Mouse (Mus musculus) limb, embryonic 12.5 days (tissue): ENCODE data around the gene Specc1l. TPM values are rescaled to one million over a fixed set of nuclear protein-coding genes. Genes with fewer than 3 reads are reported as not detected.
A peak's percentile ranks its signal among the peaks of the same experiment; 100 is the strongest.

Source experiments
- ATAC-seq: fragments of 200-750 bp; cut with Nextera tagmentation; 2 replicates; pipeline ENCODE4 v1.8.0; 2017; ENCODE audit warnings: low read depth, moderate TSS enrichment; ENCODE audit not compliant: insufficient number of reproducible peaks, insufficient read depth, low FRiP score, low TSS enrichment
- H3K27ac ChIP-seq: fragments of 300-500 bp; sonication (generic); 2 replicates; pipeline ENCODE4 v1.5.1; 2016; ENCODE audit warnings: mild to moderate bottlenecking, moderate library complexity
- H3K27me3 ChIP-seq: fragments of 300-500 bp; sonication (generic); 2 replicates; pipeline ENCODE4 v1.6.1; 2016; ENCODE audit warnings: mild to moderate bottlenecking, moderate library complexity
- H3K36me3 ChIP-seq: fragments of 300-500 bp; sonication (generic); 2 replicates; pipeline ENCODE4 v1.6.1; 2016; ENCODE audit warnings: mild to moderate bottlenecking, moderate library complexity
- H3K4me1 ChIP-seq: fragments of 300-500 bp; sonication (generic); replicated peaks from 2 replicates; pipeline ENCODE4 v1.6.1; 2016
- H3K4me2 ChIP-seq: fragments of 300-500 bp; sonication (generic); 2 replicates; pipeline ENCODE4 v1.6.1; 2016; ENCODE audit warnings: mild to moderate bottlenecking, moderate library complexity
- H3K4me3 ChIP-seq: fragments of 300-500 bp; sonication (generic); replicated peaks from 2 replicates; pipeline ENCODE4 v1.5.1; 2016; ENCODE audit warnings: mild to moderate bottlenecking
- H3K9ac ChIP-seq: fragments of 300-500 bp; sonication (generic); replicated peaks from 2 replicates; pipeline ENCODE4 v1.6.1; 2016; ENCODE audit warnings: mild to moderate bottlenecking, moderate library complexity
- H3K9me3 ChIP-seq: fragments of 300-500 bp; sonication (generic); 2 replicates; pipeline ENCODE4 v1.6.1; 2016; ENCODE audit warnings: mild to moderate bottlenecking, moderate library complexity
- WGBS: fragments of 180-500 bp; shearing (Covaris S2); methylation state at CpG from one replicate; pipeline ENCODE4 v1.1.7; 2016; 5-methylcytosine and 5-hydroxymethylcytosine counted together
- polyA plus RNA-seq: library from polyadenylated mRNA; unstranded; fragments of >200 nt; fragmentation: Nextera tagmentation; extraction: Ambion mirVana; gene quantifications from 2 replicates; pipeline ENCODE4 v1.2.1, GENCODE M21; 2016

Gene Specc1l
- polyA plus RNA-seq, 1 experiment from 2014 or later, result 49.8 TPM

GRCm38 (mm10) chr10:75302536-75302935 lies 90.7 kb downstream of the Specc1l start:
- Histone ChIP-seq H3K9me3 (no peaks in the 10 kb centered on the region), H3K27ac (no peak overlapping the region), H3K4me2 (no peak overlapping the region), H3K27me3 (no peaks in the 10 kb centered on the region), H3K36me3 (peaks cover 68% of the 10 kb centered on the region), H3K4me1 (no peaks in the 10 kb centered on the region), H3K9ac (no peak overlapping the region), H3K4me3 (no peak overlapping the region)
- WGBS, result 87% methylated on average over 4 of the region's 4 CpGs
- no peak for ATAC-seq

DNA sequence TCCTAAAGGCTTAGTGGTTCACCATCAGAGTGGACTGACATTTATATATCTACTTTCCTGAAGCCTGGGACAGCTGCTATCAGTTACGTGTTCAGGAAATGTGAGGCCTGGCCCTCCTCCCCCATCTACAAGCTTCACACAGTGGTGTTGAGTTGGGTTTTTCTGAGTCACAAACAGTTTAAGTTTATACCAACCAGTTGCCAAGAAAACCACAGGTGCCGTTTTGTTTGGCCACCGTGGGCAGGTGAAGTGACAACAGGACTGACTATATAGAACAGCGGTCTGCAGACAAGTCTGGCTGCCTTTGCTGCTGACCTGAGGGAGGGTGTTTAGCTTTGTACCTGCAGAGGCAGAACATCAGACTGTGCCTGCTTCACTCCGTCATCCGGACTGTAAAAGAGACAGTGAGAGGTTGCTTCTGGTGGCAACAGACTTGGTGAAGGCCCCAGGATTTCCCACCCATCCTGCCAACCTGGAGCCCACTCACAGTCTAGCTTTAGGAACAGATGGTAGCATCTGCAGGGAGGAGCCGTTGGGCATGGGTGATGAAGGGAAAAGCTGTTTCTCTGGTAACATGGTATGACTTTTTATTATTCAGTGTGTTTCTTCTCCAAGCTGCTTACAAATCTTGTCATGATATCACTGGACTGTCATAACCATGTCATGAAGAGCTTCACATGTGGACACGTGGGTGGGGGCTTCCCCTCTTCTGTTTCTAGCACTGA lies 91.6 kb downstream of the Specc1l start:
- H3K9ac ChIP-seq, result no peak overlapping the region
- H3K36me3 ChIP-seq, result peaks cover 77% of the 10 kb centered on the region
- H3K4me2 ChIP-seq, result no peak overlapping the region
- ATAC-seq, result 0 out of 2 replicates have a peak, but pooled peaks have one; percentile 19
- H3K27ac ChIP-seq, result no peak overlapping the region
- no peaks in the 10 kb centered on the region for H3K4me1 ChIP-seq
- H3K9me3 ChIP-seq, result no peaks in the 10 kb centered on the region
- no peaks in the 10 kb centered on the region for H3K27me3 ChIP-seq
- 87% methylated on average over 8 of the region's 8 CpGs for WGBS
- no peak overlapping the region for H3K4me3 ChIP-seq

- WGBS, result 89% methylated on average over 5 of the region's 5 CpGs
- H3K9me3 ChIP-seq, result no peaks in the 10 kb centered on the region
- H3K9ac ChIP-seq, result no peak overlapping the region
- no peak overlapping the region for H3K4me2 ChIP-seq
- no peak overlapping the region for H3K4me3 ChIP-seq
- H3K27ac ChIP-seq, result no peak overlapping the region
- no peaks in the 10 kb centered on the region for H3K4me1 ChIP-seq
- ATAC-seq, result no peak
- peaks cover 77% of the 10 kb centered on the region for H3K36me3 ChIP-seq
- no peaks in the 10 kb centered on the region for H3K27me3 ChIP-seq
Measured at GRCm38 (mm10) chr10:75304049-75304405, 92.2 kb downstream of the Specc1l start.

DNA sequence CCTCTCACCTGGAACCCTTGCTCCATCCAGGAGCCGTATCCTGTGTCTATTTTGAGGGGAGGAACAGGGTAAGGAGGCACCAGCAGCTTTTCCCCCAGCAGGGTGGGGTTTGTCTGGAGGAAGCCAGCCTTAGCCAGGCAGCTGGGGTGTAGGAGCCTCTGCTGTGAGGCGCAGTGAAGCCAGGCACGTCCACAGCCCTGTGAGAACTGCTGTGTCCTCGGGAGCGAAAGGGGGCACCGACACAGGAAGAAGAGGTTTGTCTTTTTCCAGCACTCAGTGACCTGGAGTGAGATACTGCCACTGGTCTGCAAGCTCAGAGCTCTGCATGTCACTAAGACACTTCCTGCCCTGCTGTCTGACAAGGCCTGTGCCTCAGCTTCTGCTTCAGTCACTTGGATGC lies 92.5 kb downstream of the Specc1l start:
- no peak overlapping the region for H3K4me3 ChIP-seq
- H3K27ac ChIP-seq, result no peak overlapping the region
- no peaks in the 10 kb centered on the region for H3K4me1 ChIP-seq
- no peak overlapping the region for H3K4me2 ChIP-seq
- peaks cover 77% of the 10 kb centered on the region for H3K36me3 ChIP-seq
- 82% methylated on average over 6 of the region's 6 CpGs for WGBS
- H3K9me3 ChIP-seq, result no peaks in the 10 kb centered on the region
- H3K27me3 ChIP-seq, result no peaks in the 10 kb centered on the region
- H3K9ac ChIP-seq, result no peak overlapping the region
- no peak for ATAC-seq

DNA sequence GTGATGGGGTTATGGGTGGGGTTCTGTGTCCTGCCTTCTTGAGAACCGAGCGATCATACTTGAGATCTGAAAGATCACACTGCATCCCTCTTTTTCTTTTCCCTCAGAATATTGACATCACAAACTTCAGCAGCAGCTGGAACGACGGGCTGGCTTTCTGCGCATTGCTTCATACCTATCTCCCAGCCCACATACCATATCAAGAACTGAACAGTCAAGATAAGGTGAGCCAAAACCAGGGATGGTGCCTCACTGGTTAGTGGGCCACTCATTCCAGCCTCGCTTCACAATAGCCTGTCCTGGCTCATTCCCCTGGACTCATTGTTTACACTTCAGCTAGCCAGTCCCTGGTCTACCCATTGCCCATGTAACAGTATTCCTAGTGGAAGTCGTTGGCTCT lies 95.3 kb downstream of the Specc1l start:
- Histone ChIP-seq H3K9ac (no peak overlapping the region), H3K4me3 (no peak overlapping the region), H3K27me3 (no peaks in the 10 kb centered on the region), H3K27ac (no peak overlapping the region), H3K4me2 (no peak overlapping the region), H3K9me3 (no peaks in the 10 kb centered on the region), H3K4me1 (no peaks in the 10 kb centered on the region), H3K36me3 (peaks cover 81% of the 10 kb centered on the region)
- WGBS, result 91% methylated on average over 7 of the region's 7 CpGs
- no peak for ATAC-seq

GRCm38 (mm10) chr10:75312361-75312760 lies 100.5 kb downstream of the Specc1l start:
- H3K27me3 ChIP-seq, result peaks cover 29% of the 10 kb centered on the region
- peaks cover 59% of the 10 kb centered on the region for H3K36me3 ChIP-seq
- H3K9me3 ChIP-seq, result no peaks in the 10 kb centered on the region
- no peak for ATAC-seq
- H3K4me1 ChIP-seq, result peaks cover 11% of the 10 kb centered on the region
- H3K4me2 ChIP-seq, result no peak overlapping the region
- 83% methylated on average over 7 of the region's 7 CpGs for WGBS
- H3K4me3 ChIP-seq, result no peak overlapping the region
- no peak overlapping the region for H3K27ac ChIP-seq
- no peak overlapping the region for H3K9ac ChIP-seq

- ATAC-seq, result no peak
- Histone ChIP-seq H3K27me3 (peaks cover 49% of the 10 kb centered on the region), H3K9ac (no peak overlapping the region), H3K4me1 (peaks cover 13% of the 10 kb centered on the region), H3K27ac (no peak overlapping the region), H3K4me3 (no peak overlapping the region), H3K9me3 (no peaks in the 10 kb centered on the region), H3K4me2 (no peak overlapping the region), H3K36me3 (peaks cover 39% of the 10 kb centered on the region)
- 79% methylated on average over 6 of the region's 6 CpGs for WGBS
Measured at GRCm38 (mm10) chr10:75314190-75314980, 102.5 kb downstream of the Specc1l start.

DNA sequence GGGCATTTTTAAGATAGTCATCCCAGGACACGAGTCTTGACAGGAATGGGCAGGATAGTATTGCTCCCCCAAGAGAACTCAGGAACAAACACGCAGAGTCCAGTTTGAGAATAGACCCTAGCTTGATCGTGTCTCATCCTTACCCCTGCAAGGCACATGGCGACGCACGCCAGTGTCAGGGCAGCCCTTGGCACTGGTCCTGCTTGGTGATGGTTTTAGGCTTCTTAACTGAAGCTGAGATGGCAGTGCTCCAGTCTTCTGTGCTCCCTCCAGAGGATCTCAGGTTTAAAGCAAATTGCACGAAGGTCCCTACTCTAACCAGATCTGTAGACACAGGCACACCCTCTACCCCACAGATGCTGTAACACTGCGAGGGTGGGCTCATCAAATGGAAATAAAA lies 103.9 kb downstream of the Specc1l start:
- H3K27ac ChIP-seq, result no peak overlapping the region
- peaks cover 56% of the 10 kb centered on the region for H3K27me3 ChIP-seq
- H3K9ac ChIP-seq, result no peak overlapping the region
- ATAC-seq, result no peak
- H3K4me2 ChIP-seq, result no peak overlapping the region
- peaks cover 25% of the 10 kb centered on the region for H3K36me3 ChIP-seq
- H3K4me3 ChIP-seq, result no peak overlapping the region
- no peaks in the 10 kb centered on the region for H3K9me3 ChIP-seq
- H3K4me1 ChIP-seq, result peaks cover 13% of the 10 kb centered on the region
- WGBS, result 75% methylated on average over 8 of the region's 8 CpGs

DNA sequence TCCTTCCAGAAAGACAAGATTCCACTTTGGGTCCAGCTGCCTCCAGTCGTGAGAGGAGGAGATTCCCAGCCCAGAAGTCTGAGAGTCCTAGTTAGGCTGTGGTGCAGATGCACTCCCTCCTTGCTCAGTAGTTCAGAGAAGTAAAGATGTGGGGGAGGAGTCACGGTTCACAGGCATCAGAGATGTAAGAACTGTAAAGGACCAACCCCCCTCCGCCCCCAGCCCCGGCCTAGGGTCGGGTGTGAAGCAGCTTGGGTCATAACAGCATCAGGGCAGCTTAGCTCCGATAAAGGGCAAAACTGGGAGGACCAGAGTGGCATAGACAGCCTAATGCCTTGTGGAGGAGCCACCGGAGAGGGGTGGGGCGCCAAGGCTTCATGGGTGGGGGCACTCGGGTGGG lies 104.6 kb downstream of the Specc1l start:
- no peak overlapping the region for H3K27ac ChIP-seq
- H3K36me3 ChIP-seq, result peaks cover 18% of the 10 kb centered on the region
- WGBS, result 4% methylated on average over 9 of the region's 9 CpGs
- no peaks in the 10 kb centered on the region for H3K9me3 ChIP-seq
- peak overlapping the region; percentile 47 for H3K4me3 ChIP-seq
- no peak overlapping the region; the same call in 1 of the 2 replicates for H3K9ac ChIP-seq
- peak overlapping the region; percentile 68 for H3K4me2 ChIP-seq
- H3K4me1 ChIP-seq, result peaks cover 13% of the 10 kb centered on the region
- H3K27me3 ChIP-seq, result peaks cover 56% of the 10 kb centered on the region
- 0 out of 2 replicates have a peak, but pooled peaks have one; percentile 5 for ATAC-seq

- Histone ChIP-seq H3K36me3 (peaks cover 16% of the 10 kb centered on the region), H3K4me3 (peak within 1 kb of the TSS; percentile 47), H3K9ac (peak within 1 kb of the TSS; percentile 42; the same call in 1 of the 2 replicates), H3K4me2 (peak within 1 kb of the TSS; percentile 68), H3K4me1 (peaks cover 13% of the 10 kb centered on the region), H3K27me3 (peaks cover 56% of the 10 kb centered on the region), H3K9me3 (no peaks in the 10 kb centered on the region), H3K27ac (no peak within 1 kb of the TSS)
- no peak for ATAC-seq
- 0% methylated on average over 4 of the region's 4 CpGs for WGBS
Measured at GRCm38 (mm10) chr10:75316872-75316907, 104.8 kb downstream of the Specc1l start, which contains the start of gene Adora2a. Adora2a (plus strand) TSS chr10:75316877.

DNA sequence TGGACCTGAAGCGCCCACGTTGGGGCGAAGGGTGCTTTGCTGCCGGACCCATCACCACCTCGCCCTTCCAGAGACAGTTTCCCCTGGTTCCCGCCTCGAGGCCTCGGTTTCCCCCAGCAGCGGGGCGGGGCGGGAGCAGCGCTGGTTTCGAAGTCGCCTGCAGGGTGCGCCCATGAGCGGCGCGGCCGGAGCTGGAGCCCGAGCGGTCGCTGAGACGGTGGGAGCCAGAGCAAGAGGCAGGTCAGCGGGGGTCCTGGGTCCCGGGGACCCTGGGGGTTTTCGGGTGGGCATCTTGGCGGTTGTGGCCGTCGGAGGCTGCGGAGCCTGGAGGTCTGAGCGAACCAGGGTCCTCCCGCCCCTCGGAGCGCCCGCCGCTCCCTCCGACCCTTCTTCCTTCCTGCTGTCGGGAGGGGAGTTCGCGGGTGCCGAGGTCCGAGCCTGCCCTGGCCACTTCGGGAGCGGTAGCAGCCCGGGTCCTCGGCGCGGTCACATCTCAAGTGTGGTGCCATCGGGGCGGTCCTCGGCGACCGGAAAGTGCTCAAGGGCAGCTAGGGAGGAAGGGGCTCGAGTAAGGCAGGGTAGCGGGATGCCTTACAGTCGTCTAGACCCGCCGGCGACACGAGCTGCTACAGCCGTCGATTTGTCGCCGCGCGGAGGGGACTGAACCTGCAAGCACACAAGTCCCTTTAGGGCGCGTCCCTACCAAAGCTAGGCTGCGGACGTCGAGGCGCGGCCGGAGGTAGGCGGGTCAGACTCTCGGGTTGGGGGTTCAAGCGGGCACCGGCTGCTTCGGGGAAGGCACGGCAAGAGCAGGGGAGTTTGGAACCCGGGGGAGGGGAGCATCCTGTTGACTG lies 105.3 kb downstream of the Specc1l start:
- Histone ChIP-seq H3K4me1 (peaks cover 13% of the 10 kb centered on the region), H3K9ac (peak overlapping the region; percentile 42; the same call in 1 of the 2 replicates), H3K27me3 (peaks cover 56% of the 10 kb centered on the region), H3K27ac (no peak overlapping the region), H3K4me3 (peak overlapping the region; percentile 47), H3K36me3 (peaks cover 11% of the 10 kb centered on the region; the same call in 1 of the 2 replicates), H3K4me2 (peak overlapping the region; percentile 68), H3K9me3 (no peaks in the 10 kb centered on the region)
- ATAC-seq, result 0 out of 2 replicates have a peak, but pooled peaks have one; percentile 44
- under 1% methylated on average over 81 of the region's 81 CpGs for WGBS
